Mouse (Mus musculus): ENCODE results near the gene Rbm28. TPM values are rescaled to one million over a fixed set of nuclear protein-coding genes. Genes with fewer than 3 reads are reported as not detected.

Rbm28 gene
- polyA plus RNA-seq, 1 experiment from 2014 or later: 6.6 TPM

DNA sequence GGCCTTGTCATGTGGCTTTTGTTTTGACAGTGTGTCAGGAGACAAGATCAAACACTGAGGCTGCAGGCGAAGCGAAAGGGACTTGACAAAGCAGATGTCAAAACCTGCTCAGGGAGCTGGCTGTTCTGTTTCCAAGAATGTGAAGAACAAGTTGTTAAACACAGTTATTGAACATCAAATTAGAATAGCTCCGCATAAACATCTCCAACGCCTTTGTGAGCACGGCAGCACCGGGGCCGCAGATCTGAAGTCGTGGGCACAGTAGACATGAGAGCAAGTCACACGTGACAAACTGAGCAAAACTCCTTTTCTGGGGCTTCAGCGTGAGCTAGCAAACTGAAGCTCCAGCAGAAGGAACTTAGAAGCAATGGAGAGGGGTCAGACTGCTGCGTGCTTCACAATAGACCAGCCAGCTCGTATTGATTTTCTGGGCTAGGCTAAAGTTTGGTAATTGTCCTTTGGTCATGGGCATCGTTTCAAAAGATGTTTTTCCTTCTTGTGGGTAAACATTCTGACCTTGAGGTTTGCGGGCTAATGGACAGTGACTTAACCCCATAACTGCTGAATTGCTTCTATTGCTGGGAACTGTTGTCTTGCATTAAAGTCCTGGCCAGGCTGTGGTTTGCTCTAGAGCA is 65.2 kb downstream of the Rbm28 start:
- H3K36me3 ChIP-seq (replicated peaks; ENCODE audit: insufficient read depth, low read length): no peaks in the 10 kb centered on the region
- H3K4me3 ChIP-seq (ENCODE audit: low read depth, low read length): no peak overlapping the region
- no peaks in the 10 kb centered on the region for H3K27me3 ChIP-seq (ENCODE audit: insufficient read depth, low read length)
- WGBS (ENCODE audit: insufficient replicate concordance): 56% methylated on average over 14 of the region's 14 CpGs
- H3K4me1 ChIP-seq (ENCODE audit: insufficient read depth): no peaks in the 10 kb centered on the region
- 0 out of 2 replicates have a peak, but pooled peaks cover 2% of the 10 kb centered on the region for H3K9me3 ChIP-seq (ENCODE audit: low read length)
- peak; percentile 93 for ATAC-seq
- peak; percentile 30 for DNase-seq
- TF ChIP-seq CTCF (IDR thresholded peaks at IDR 0.05; ENCODE audit: low read depth) (no peak), EP300 (IDR thresholded peaks at IDR 0.05; ENCODE audit: low read depth) (peak; percentile 53)
- peak overlapping the region; percentile 84 for H3K27ac ChIP-seq (ENCODE audit: low read depth)
- no peak overlapping the region for H3K9ac ChIP-seq (replicated peaks)
- H3K4me2 ChIP-seq (ENCODE audit: low read depth, low read length): no peak overlapping the region; the same call in 1 of the 2 replicates

DNA sequence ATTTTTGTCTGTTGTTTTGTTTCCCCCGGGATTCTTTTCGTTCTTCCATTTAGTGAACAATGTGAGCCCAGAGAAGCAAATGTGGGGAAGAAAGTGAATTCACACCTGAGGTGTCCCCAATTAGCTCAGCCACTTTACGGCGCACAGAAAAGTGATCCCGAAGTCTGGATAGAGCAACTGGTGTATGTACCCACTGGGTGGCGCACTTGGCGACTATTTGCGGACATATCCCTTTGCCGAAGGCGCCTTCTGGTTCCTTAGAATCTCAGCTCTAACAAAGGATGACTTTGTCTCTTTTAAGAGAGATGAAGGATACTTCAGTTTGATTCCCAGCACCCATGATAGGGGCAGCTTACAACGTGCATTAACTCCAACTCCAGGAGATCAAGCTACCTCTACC is 71.9 kb downstream of the Rbm28 start:
- Histone ChIP-seq H3K9me3 (ENCODE audit: low read length) (0 out of 2 replicates have a peak, but pooled peaks cover 2% of the 10 kb centered on the region), H3K9ac (replicated peaks) (no peak overlapping the region), H3K36me3 (replicated peaks; ENCODE audit: insufficient read depth, low read length) (no peaks in the 10 kb centered on the region), H3K4me1 (ENCODE audit: insufficient read depth) (no peaks in the 10 kb centered on the region), H3K27ac (ENCODE audit: low read depth) (no peak overlapping the region), H3K4me3 (ENCODE audit: low read depth, low read length) (no peak overlapping the region), H3K27me3 (ENCODE audit: insufficient read depth, low read length) (no peaks in the 10 kb centered on the region), H3K4me2 (ENCODE audit: low read depth, low read length) (no peak overlapping the region)
- 56% methylated on average over 11 of the region's 11 CpGs for WGBS (ENCODE audit: insufficient replicate concordance)
- ATAC-seq (no peak), DNase-seq (no peak)
- TF ChIP-seq CTCF (IDR thresholded peaks at IDR 0.05; ENCODE audit: low read depth) (peak; percentile 27), EP300 (IDR thresholded peaks at IDR 0.05; ENCODE audit: low read depth) (no peak)

DNA sequence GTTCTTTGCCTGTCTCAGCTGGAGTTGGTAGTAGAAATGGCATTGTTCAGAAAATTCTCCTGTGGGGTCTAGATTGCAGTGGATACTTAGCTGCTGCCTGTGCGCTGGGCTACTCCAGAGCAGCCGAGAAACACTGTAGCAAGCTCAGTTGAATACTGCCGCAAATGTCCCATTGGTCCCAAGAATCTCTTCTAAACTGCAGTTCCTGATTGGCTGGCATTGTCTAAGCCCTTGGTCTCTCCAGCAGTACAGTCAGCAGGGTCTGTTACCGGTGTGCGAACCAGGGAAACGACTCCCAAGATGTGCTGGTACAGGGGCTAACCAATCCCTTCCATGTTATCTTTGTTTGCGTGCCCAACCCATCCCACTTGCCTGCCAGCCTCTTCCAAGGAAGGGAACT is 72.6 kb downstream of the Rbm28 start:
- Histone ChIP-seq H3K4me2 (ENCODE audit: low read depth, low read length) (no peak overlapping the region), H3K4me1 (ENCODE audit: insufficient read depth) (no peaks in the 10 kb centered on the region), H3K27ac (ENCODE audit: low read depth) (no peak overlapping the region), H3K36me3 (replicated peaks; ENCODE audit: insufficient read depth, low read length) (no peaks in the 10 kb centered on the region), H3K9me3 (ENCODE audit: low read length) (0 out of 2 replicates have a peak, but pooled peaks cover 2% of the 10 kb centered on the region), H3K27me3 (ENCODE audit: insufficient read depth, low read length) (no peaks in the 10 kb centered on the region), H3K9ac (replicated peaks) (no peak overlapping the region), H3K4me3 (ENCODE audit: low read depth, low read length) (no peak overlapping the region)
- ATAC-seq (no peak), DNase-seq (no peak)
- WGBS (ENCODE audit: insufficient replicate concordance): 79% methylated on average over 7 of the region's 7 CpGs
- TF ChIP-seq EP300 (IDR thresholded peaks at IDR 0.05; ENCODE audit: low read depth) (no peak), CTCF (IDR thresholded peaks at IDR 0.05; ENCODE audit: low read depth) (no peak)

DNA sequence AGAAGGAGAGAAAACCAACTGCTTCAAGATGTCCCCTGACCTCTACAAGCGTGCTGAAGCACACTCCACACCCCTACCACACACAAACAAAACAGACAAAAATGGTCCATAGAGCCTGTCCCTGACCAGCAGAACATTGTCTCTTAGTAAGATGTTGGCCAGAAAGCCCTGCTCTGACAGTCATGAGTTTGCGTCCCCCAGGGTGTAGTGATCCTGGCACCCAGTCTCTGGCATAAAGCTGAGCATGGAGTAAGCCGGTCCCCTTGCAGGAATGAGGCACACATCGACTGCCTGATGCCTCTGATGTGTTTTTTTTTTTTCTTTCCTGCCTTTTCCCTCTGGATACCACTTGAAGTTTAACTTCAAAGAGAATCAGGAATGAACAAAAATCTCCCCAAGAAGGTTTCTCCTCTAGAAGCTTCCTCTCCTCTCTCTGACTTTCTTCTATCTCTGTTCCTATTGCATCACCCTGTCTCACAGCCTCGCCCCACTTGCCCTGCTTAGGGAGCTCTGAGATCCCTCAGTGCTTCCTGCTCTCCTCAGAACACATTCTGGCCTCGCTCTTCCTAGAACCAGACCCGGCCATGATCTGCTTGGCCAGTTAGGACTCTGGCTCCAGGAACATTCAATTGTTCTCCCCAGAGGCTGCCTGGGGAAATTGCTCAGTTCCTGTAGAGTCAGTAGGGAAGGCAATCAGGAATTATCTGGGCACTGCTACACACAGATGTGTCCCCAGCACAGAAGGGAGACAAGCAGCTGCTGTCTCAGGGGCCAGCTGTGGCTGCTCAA is 76.7 kb downstream of the Rbm28 start:
- no peaks in the 10 kb centered on the region for H3K4me1 ChIP-seq (ENCODE audit: insufficient read depth)
- H3K4me2 ChIP-seq (ENCODE audit: low read depth, low read length): no peak overlapping the region
- no peak for DNase-seq
- no peak for TF ChIP-seq EP300 (IDR thresholded peaks at IDR 0.05; ENCODE audit: low read depth)
- no peak overlapping the region for H3K9ac ChIP-seq (replicated peaks)
- H3K27ac ChIP-seq (ENCODE audit: low read depth): no peak overlapping the region
- ATAC-seq: no peak
- 58% methylated on average over 7 of the region's 7 CpGs for WGBS (ENCODE audit: insufficient replicate concordance)
- no peaks in the 10 kb centered on the region for H3K9me3 ChIP-seq (ENCODE audit: low read length)
- no peaks in the 10 kb centered on the region for H3K27me3 ChIP-seq (ENCODE audit: insufficient read depth, low read length)
- H3K4me3 ChIP-seq (ENCODE audit: low read depth, low read length): no peak overlapping the region
- no peaks in the 10 kb centered on the region for H3K36me3 ChIP-seq (replicated peaks; ENCODE audit: insufficient read depth, low read length)

DNA sequence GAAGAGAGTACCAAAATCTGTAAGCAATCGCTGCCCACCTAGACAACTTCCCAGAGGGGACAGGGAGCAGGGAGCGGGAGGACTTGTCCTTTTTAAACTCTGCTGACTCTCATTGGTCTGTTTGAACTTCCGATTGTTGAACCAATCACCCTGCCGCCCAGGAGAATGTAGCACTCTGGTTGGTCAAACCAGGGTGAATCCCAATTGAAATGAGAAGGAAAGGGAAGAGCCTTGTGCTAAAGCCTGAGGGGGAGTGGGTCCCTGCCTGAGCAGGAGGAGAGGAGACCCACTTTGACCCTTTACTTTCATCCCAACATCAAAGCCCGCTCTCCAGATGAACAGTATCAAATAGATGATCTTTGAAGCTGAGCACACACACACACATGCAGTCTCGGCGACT is 80.4 kb downstream of the Rbm28 start:
- ATAC-seq (no peak), DNase-seq (no peak)
- TF ChIP-seq CTCF (IDR thresholded peaks at IDR 0.05; ENCODE audit: low read depth) (no peak), EP300 (IDR thresholded peaks at IDR 0.05; ENCODE audit: low read depth) (no peak)
- Histone ChIP-seq H3K4me2 (ENCODE audit: low read depth, low read length) (no peak overlapping the region), H3K9ac (replicated peaks) (no peak overlapping the region), H3K27ac (ENCODE audit: low read depth) (no peak overlapping the region), H3K9me3 (ENCODE audit: low read length) (no peaks in the 10 kb centered on the region), H3K4me3 (ENCODE audit: low read depth, low read length) (no peak overlapping the region), H3K36me3 (replicated peaks; ENCODE audit: insufficient read depth, low read length) (no peaks in the 10 kb centered on the region), H3K27me3 (ENCODE audit: insufficient read depth, low read length) (no peaks in the 10 kb centered on the region), H3K4me1 (ENCODE audit: insufficient read depth) (no peaks in the 10 kb centered on the region)
- 61% methylated on average over 7 of the region's 7 CpGs for WGBS (ENCODE audit: insufficient replicate concordance)

DNA sequence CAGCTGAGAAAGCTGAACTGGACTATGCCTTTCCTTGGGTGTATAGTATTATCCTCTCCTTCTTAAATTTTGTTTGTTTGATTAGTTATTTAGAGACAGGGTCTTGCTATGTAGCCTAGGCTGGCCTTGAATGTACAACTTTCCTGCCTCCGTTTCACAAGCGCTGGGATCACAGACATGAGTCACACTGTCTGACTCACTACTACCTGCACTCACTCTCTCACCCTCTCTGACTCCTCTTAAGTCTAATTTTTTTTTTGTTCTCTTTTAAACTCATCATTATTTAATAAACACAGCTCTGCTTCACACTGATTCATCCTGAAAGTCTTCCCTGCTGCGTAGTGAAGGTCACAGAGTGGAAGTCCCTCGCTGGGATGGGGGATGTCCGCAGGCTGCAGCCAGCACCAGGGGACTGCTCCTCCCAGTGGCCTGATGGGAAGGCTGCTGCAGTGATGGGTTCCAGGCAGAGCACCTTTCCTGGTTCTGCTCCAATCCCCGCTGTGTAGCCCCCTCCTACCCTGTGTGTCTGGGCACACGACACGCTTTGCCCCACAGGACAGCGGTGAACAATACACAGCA is 81.9 kb downstream of the Rbm28 start:
- Histone ChIP-seq H3K36me3 (replicated peaks; ENCODE audit: insufficient read depth, low read length) (no peaks in the 10 kb centered on the region), H3K4me1 (ENCODE audit: insufficient read depth) (no peaks in the 10 kb centered on the region), H3K4me2 (ENCODE audit: low read depth, low read length) (no peak overlapping the region), H3K27me3 (ENCODE audit: insufficient read depth, low read length) (no peaks in the 10 kb centered on the region), H3K9ac (replicated peaks) (no peak overlapping the region), H3K27ac (ENCODE audit: low read depth) (no peak overlapping the region), H3K9me3 (ENCODE audit: low read length) (no peaks in the 10 kb centered on the region), H3K4me3 (ENCODE audit: low read depth, low read length) (no peak overlapping the region)
- TF ChIP-seq CTCF (IDR thresholded peaks at IDR 0.05; ENCODE audit: low read depth): no peak
- no peak for TF ChIP-seq EP300 (IDR thresholded peaks at IDR 0.05; ENCODE audit: low read depth)
- DNase-seq (no peak), ATAC-seq (no peak)
- WGBS (ENCODE audit: insufficient replicate concordance): 45% methylated on average over 9 of the region's 9 CpGs

Data from liver, postnatal 0 days (tissue).